Mouse (Mus musculus) lung, adult 2 months (tissue): ENCODE data around the gene Nr6a1.

ENCODE experiments used
- CTCF ChIP-seq: fragments of 200-500 bp; IDR thresholded peaks from 2 replicates; pipeline ENCODE4 v1.5.1; 2011; ENCODE audit warnings: mild to moderate bottlenecking, low read length, control low read depth; ENCODE audit not compliant: insufficient read depth
- POLR2A ChIP-seq: fragments of 200-500 bp; IDR thresholded peaks from 2 replicates; pipeline ENCODE4 v1.6.1; 2011; ENCODE audit warnings: low read depth, mild to moderate bottlenecking, control low read depth, low read length, borderline replicate concordance; ENCODE audit errors: extremely low read depth

DNA sequence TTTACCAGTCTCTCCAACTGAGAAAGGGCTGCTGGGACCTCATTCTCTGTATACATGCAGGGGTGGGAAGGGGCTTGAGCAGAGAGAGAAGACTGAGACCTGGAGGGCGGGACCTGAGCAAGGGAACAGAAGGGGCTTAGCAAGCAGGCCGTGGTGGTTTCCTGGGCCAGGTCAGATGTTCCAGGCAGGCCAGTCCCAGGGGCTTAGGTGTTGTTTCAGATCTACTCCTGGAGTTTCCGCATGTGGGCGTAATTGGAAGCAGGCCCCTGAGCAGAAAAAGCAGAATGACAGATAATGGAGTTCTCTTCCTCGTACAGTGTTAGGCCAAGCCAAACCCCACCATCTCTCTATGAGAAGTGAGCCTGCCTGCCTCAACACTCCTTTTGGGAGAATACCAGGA, 7.4 kb upstream of the Nr6a1 start:
- TF ChIP-seq CTCF (no peak), POLR2A (no peak)
